Mouse (Mus musculus) liver, adult (tissue): Measurements from ENCODE around the gene Pex7.

Source experiments
- GATA4 ChIP-seq: IDR thresholded peaks from 2 replicates; pipeline ENCODE4 v1.6.1; 2014; ENCODE audit warnings: mild to moderate bottlenecking, low read length; ENCODE audit not compliant: insufficient replicate concordance

Gene Pex7

DNA sequence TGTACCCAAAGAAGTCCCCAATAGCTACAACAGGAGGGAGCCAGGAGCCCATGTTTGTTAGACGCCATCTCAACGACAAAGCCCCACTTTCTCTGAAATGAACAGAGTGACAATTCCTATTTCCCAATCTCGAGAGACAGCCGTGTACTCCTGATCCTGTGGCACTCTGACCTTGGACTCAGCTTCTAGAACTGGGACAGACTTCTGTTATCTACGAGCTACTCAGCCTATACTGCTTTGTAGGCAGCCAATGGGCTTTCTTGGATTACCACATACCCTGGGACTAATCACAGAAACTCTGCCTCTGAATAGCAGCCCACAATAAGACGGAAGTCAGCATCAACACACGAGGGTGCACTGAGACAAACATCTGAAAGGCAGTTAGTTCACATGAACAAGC is 5.5 kb downstream of the Pex7 start:
- no peak for TF ChIP-seq GATA4

DNA sequence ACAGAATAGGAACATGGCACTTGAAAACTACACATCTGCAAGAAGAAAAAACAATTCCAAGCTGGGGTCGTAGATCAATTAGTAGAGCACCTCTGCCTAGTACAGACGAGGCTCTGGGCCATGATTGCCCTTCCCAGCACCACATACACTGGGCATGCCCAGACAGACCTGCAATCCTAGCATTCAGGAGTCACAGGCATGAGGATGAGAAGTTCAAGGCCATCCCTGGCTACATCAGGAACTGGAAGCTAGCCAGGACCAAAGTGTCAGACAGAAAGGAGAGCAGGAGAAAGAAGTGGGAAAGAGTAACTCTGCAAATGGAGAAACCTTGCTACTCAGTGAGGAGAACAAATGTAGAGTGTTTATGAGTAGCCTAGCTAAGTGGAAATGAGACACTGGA is 7.3 kb downstream of the Pex7 start:
- no peak for TF ChIP-seq GATA4

DNA sequence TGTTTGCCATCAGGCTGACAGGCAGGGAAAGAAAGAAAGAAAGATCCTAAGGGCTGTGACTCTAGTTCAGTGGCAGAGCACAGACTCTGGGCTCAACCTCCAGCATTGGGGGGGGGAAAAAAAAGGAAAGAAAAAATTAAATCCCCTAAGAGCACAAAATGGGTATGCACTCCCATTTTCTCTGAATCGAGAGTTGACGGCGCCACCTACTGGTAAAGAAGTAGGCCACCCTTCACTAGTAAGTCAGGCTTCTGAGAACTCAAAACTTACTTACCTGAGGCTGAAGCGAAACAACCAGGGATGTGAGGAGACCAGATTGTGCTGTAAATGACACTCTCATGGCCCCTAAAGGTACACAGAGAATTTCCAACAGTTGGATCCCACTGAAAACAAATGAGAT is 13.5 kb downstream of the Pex7 start:
- TF ChIP-seq GATA4 = no peak

DNA sequence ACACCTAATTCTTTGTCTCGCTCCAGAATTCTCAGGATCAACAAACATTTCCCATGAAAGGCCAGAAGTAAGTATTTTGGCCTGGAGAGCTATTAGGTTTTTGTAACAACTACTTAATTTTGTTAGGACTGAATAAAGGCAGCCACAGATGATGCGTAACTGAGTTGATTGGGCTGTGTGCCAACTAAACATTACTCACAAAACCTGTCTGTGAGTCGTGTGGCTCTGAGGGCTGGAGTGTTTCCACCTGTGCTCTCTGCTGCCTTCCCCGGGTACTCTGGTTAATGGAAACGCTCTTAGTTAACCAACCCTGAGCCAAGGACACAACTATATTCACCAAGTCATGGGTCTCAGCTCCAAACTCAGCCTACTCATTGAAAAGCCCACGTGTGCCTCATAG is 14.3 kb downstream of the Pex7 start:
- TF ChIP-seq GATA4 = no peak

DNA sequence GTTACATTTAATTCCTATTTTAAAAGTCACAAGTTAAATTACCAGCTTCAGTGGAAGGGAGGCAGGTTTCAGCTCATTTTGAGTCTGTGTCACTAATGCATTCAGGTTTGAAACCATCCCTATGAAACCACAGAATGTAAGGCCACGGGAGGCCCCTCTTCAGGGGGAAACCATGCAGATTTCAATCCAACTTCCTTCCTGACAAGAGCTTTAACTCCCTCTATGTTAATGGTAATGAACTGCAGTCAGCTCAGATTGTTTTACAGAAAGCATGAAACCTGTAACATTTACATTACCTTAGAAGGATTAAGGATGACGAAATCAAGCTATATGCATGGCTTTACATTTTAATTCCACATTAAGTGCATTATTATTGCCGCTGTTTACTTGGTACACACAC is 15.8 kb downstream of the Pex7 start:
- no peak for TF ChIP-seq GATA4

DNA sequence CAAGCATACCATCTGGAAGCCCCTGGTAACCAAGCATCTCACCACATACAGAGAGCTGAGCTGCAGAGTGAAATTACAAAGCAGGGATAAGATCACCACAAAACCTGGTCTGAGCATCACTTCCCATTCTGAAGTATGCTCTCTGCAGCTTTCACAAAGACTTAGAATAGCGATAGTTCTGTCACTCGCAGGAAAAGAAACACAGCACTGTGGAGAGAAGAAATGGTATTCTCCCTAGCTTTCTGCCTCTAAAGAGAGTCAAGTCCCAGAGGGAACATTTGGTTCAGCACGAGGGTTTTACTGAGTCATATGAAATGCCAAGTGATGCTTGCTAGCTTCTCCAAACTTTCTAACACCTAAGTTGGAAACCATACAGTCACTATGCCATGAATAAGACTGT is 17.6 kb downstream of the Pex7 start:
- TF ChIP-seq GATA4 = no peak

DNA sequence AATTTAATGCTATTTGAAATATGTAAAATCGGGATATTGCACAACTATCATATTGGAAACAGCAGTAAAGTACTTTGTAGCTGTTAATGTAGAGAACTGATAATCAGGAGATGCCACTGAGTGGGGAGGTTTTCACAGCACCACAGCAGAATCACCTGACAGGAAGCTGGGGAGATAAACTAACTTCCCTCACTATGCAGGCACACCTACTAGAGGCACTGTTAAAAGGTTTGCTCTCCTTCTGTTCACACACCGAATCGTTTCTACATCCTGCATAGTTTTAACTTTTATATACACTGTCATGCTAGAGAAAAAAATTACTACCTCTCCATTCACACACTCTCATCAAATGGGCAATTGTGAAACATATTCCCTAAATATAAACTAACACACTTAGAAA is 21.2 kb downstream of the Pex7 start:
- no peak for TF ChIP-seq GATA4

DNA sequence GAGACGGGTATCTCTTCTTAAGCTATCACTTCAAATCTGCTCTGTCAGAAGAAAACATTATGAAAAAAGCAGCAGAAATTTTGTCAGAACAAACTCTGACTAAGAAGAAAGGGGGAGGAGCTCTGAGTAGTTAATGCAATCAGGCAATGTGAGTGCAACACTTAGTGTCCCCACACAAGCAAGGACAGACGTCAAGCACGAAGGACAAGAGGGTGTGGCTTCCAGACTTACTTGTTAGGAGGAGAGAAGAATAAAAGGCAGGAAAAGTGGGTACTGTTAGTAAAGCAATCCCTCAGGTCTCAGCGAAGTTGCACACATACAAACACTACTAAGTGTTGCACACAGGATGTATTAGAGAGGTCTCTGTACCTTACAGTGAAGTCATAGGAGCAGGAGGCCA is 23.1 kb downstream of the Pex7 start:
- no peak for TF ChIP-seq GATA4

DNA sequence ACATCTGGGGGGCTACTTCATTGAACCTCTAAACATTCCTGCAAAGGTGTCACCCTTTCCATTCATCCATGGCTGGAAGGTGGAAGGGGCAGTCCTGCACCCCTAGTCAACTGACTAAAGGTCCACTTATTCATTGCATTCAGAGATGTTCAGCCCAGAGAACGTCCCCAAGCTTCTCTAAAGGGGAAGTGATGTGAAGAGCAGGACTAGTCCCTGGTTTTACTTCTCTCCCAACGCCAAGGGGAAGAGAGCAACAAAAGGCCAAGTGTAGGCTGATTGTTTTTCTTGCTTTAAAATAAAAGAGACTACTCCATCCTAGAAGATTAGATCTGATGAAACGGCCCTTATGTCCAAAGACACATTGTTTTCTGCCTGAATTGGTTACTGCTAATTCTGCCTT is 27.1 kb downstream of the Pex7 start:
- no peak for TF ChIP-seq GATA4

DNA sequence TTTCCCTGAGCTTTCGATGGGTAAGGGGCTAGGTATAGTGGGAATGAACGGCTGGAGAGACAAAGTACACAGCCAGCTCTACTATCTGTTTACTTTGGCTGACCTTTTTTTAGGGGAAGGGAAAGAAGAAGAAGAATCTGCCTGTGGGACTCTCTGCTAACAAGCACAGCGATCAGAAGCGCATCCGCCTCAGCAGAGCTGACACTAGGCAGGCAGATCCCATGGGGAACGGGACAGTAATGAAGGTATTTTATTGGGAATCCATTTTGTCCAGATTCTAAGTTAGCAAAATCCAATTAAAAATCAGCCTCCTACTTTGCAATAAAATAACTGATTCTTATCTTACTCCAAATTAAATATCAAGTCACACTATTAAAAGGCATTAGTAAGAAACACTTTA is 28.3 kb downstream of the Pex7 start:
- no peak for TF ChIP-seq GATA4

DNA sequence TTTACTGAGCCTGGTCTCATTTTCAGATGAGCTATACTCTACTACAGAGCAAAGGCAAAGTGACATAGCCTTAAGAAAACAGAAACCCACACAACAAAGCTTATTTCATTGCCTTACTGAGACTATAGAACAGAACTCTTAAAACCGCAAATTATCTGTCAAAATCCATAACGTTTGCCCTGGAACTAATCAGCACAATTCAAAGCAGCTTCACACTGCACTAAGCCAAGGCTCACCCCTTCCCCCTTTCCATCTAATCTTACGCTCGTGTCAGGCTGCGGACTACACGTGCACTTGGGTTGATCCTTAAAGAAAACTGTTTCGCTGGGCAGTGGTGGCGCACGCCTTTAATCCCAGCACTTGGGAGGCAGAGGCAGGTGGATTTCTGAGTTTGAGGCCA is 29.8 kb downstream of the Pex7 start:
- no peak for TF ChIP-seq GATA4

DNA sequence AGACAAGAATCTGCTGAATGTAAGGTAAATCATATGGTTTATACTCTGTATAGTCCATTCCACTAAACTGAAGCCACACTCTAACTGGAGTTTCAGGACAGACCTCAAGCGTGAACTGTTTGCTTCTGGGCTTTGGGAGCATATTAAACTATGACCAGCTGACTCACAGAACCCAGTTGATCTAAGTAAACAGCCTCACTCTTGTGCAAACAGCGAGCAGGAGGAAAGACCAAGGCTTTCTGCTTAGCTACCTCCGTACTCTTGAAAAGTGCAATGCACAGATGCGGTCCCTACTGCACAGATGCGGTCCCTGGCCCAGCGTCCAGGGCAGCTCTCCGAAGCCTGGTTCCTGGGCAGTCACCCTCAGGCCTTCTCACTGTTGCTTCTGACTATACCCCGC is 30.2 kb downstream of the Pex7 start:
- no peak for TF ChIP-seq GATA4

DNA sequence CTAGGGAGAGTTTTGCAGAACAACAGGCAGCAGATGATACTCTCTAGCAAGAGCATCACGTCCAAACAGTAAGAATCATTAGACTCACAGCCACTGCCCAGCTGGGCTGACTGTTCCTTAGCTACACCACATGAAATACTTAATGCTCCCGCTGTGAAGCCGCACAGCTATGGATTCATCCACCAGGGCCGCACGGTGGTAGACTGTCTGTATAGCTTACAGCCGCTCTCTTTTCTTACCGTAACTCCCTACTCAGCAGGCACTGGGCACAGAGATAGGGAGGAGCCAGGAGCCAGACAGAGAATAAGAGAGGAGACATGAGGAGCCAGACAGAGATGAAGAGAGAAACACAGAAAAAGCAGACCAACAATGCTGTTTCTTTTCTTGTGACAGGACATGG is 30.8 kb downstream of the Pex7 start:
- no peak for TF ChIP-seq GATA4

DNA sequence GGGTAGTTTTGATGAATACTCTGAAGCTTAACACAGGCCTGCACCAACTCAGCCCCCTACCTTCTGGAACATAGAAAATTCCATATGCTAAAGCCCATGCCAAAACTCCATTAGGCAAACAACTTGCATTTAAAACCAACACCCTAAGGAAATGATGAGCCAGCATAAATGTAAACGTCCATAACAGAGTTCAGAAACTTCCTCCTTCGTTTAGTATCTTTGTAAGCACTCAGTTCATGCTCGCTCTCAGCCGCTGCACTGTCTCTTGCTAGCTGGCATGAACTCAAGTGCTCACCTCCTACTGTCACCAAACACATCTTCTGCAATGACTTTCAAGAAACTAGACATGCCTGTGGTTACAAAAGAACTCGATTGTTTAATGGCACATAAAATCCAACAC is 32.1 kb downstream of the Pex7 start:
- no peak for TF ChIP-seq GATA4

DNA sequence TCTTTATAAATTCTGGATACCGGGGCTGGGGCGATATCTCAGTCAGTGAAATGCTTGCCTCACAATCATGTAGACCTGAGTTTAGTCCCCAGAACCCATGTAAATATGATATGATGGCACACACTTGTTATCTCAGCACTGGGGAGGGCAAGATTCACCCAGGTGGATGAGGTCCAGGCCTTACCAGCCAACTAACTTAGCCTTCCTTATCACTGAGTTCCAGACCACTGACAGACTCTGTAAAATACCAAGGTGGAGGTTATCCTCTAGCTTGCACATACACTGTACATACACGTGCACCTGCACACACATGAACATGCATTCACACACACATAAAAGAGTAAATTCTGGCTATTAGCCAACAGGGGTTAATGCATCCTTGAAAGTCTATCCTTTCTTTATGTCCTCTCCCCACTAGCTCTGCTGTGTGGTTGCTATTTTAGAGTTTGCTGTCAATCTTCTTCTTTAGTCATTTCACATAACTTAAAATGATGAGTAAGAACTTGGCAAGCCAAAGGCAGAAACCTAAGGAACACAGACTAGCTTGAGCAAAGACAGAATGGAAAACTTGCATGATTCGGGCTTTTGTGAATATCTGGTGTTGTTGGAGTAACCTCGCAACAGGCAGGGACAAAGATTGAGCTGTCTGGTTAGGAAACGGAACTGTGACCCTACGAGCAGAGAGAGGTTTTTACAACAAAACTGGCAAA is 51.7 kb downstream of the Pex7 start:
- TF ChIP-seq GATA4 = no peak

DNA sequence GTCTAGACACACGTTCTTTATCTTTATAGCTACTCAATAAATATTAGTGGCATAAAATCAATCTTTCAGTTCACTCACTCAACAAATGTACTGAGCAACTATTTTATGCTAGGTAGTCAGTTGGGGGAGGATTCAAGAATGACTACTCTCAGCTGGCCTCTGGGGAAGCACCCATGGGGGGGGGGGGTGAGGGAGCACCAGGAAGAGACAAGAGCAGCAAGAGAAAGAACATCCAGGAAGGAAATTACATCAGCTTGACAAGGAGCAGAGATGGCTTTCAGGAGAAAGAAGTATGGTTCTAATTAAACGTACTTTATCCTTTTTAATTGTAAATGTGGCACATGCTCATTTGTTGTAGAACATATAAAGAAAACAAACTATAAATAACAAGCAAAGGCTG is 53.9 kb downstream of the Pex7 start:
- no peak for TF ChIP-seq GATA4

DNA sequence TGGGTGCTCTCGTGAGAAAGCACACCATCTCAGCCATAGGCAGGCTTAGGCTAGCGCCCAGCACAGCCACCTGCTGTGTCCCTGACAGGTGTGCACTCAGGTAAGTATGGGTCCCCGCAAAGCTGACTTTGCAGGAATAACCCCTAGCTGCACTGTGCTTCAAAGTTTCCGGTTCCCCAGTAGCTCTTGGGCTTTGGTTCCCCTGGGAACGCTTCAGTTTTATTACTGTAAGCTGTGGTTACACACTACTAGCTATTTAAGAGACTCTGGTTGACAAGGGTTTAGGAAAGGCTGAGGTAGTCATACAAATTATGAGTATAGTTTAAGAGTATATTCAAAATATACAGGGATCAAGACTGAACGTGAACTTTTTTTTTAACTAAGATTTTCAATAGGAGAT is 54.7 kb downstream of the Pex7 start:
- TF ChIP-seq GATA4 = no peak

DNA sequence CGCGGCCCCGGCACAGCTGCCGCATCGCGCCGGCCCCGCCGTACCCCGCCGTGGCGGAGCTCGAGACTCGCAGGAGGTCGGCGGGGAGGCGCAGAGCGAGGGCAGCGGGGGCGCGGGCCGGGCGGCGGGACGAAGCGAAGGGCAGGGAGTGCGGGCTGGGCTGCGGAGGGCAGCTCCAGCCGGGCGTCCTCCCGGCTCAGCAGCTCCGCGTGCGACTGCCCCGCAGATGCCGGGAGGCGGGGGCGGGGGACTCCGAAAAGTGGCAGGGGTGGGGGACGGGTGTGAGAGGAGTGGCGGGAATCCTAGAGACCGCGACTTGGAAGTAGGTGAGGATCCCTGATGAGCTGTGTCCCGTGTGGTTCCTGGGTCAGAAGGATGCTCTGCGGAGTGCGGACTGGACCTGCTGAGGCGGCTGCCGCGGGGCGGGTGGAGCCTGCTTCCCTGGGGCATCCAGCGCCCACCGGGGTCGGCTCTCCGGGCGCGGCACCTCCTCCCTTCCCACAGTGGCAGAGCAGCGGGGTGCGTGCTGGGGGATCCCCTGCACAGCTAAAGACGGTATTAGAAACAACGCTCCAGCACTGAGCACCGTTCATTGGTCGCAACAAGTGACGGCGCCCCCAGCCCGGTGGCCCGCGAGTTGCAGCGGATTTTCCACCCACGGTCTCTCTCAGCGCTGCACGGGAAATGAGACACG is 56.3 kb downstream of the Pex7 start, which contains the start of gene Slc35d3:
Gene Slc35d3, minus strand, starts transcription at position 462 of the 694 bp plus-strand sequence.
- TF ChIP-seq GATA4 = no peak

DNA sequence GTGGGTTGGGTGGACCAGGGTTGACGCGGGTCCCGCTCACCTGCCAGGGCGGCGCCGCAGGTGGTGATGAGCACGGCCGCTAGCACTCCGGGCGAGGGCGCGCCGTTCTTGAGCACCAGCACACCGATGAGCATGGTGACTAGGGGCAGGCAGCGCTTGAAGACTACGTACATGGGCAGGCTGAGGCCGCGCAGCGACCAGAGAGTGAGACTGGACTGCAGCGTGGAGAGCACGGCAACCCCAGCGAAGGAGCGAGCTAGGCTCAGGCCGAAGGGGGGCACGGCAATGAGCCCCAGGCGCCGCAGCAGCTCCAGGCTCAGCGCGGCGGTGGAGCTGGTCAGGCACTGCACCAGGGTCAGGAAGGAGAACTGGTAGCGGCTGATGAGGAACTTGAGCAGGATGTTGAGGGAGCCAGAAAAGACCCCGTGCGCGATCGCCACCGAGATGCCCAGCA is 56.9 kb downstream of the Pex7 start:
- TF ChIP-seq GATA4 = no peak
